ENCODE assay signal across 10 mouse cellular contexts in genomic region chr17:48097743-48098527, GRCm38 (mm10). TPM values are rescaled to one million over a fixed set of nuclear protein-coding genes. Genes with fewer than 3 reads are reported as not detected.
DNase-seq lines count a peak whose midpoint lies in the region; ATAC-seq lines count a peak whose summit lies in the region.
"Had no signal": no experiment of that assay in that cellular context is flagged by ENCODE, and none has a peak within 500 bp of the region (broad histone marks: within the 10 kb centered on the region; RNA-seq: fewer than 3 reads in every experiment).

No protein-coding gene starts in this region.

- peaks cover 4% of the 10 kb centered on the region; the same call in 1 of the 2 replicates for H3K9me3 ChIP-seq in kidney, embryonic 15.5 days (replicated peaks)
- H3K9me3 ChIP-seq in embryonic facial prominence, embryonic 11.5 days (replicated peaks; ENCODE audit: control insufficient read depth, low read length) = no peaks in the 10 kb centered on the region
- no peaks in the 10 kb centered on the region for H3K9me3 ChIP-seq in neural tube, embryonic 12.5 days

- DNase-seq in kidney, postnatal 36 days = no peak
- peak; percentile 52 for DNase-seq in embryonic facial prominence, embryonic 11.5 days (ENCODE audit: low spot score)
- DNase-seq in kidney, postnatal 4 days = peak; percentile 24 to 54
- no peak for DNase-seq in T-cell, adult 2 months (ENCODE audit: low spot score)
- no peak for DNase-seq in c-Kit-positive CD71-positive TER-119-positive erythroid progenitor cells, embryonic 14.5 days (ENCODE audit: low spot score)
- DNase-seq in cerebellum, adult 11-12 months = no peak

- 0 out of 2 replicates have a peak overlapping the region, but pooled peaks have one; percentile 9 for H3K27ac ChIP-seq in kidney, embryonic 15.5 days
- peak overlapping the region; percentile 62 for H3K27ac ChIP-seq in embryonic facial prominence, embryonic 11.5 days (replicated peaks; ENCODE audit: low read depth, low read length)
- no peak overlapping the region for H3K27ac ChIP-seq in neural tube, embryonic 12.5 days

- peak; percentile 57 for ATAC-seq in kidney, embryonic 15.5 days (replicated peaks; ENCODE audit: low FRiP score)
- ATAC-seq in embryonic facial prominence, embryonic 11.5 days (replicated peaks; ENCODE audit: insufficient number of reproducible peaks, low FRiP score, low TSS enrichment, low read depth) = 0 out of 2 replicates have a peak, but pooled peaks have one; percentile 10
- ATAC-seq in neural tube, embryonic 12.5 days (ENCODE audit: low FRiP score, low read depth) = no peak

- no peaks in the 10 kb centered on the region for H3K36me3 ChIP-seq in kidney, embryonic 15.5 days
- H3K36me3 ChIP-seq in embryonic facial prominence, embryonic 11.5 days (replicated peaks; ENCODE audit: control insufficient read depth, insufficient read depth, low read depth, low read length) = no peaks in the 10 kb centered on the region
- no peaks in the 10 kb centered on the region for H3K36me3 ChIP-seq in neural tube, embryonic 12.5 days

- peaks cover 67% of the 10 kb centered on the region for H3K27me3 ChIP-seq in kidney, embryonic 15.5 days
- peaks cover 25% of the 10 kb centered on the region for H3K27me3 ChIP-seq in embryonic facial prominence, embryonic 11.5 days (ENCODE audit: control insufficient read depth, insufficient read depth, low read length)
- peaks cover 51% of the 10 kb centered on the region for H3K27me3 ChIP-seq in neural tube, embryonic 12.5 days (replicated peaks)

- under 1% methylated on average over 41 of the region's 43 CpGs for WGBS in kidney, embryonic 15.5 days
- WGBS in embryonic facial prominence, embryonic 11.5 days = under 1% methylated on average over 30 of the region's 43 CpGs
- WGBS in neural tube, embryonic 12.5 days = under 1% methylated on average over 43 of the region's 43 CpGs

- H3K4me3 ChIP-seq in kidney, embryonic 15.5 days (replicated peaks) = peak overlapping the region; percentile 33
- peak overlapping the region; percentile 29 for H3K4me3 ChIP-seq in embryonic facial prominence, embryonic 11.5 days (ENCODE audit: low read depth, low read length)
- H3K4me3 ChIP-seq in neural tube, embryonic 12.5 days = peak overlapping the region; percentile 29

- H3K4me2 ChIP-seq in kidney, embryonic 15.5 days = peak overlapping the region; percentile 67
- H3K4me2 ChIP-seq in embryonic facial prominence, embryonic 11.5 days (ENCODE audit: low read depth, low read length) = peak overlapping the region; percentile 75
- peak overlapping the region; percentile 65 for H3K4me2 ChIP-seq in neural tube, embryonic 12.5 days (replicated peaks)

- H3K9ac ChIP-seq in kidney, embryonic 15.5 days = no peak overlapping the region
- peak overlapping the region; percentile 46 for H3K9ac ChIP-seq in embryonic facial prominence, embryonic 11.5 days (replicated peaks; ENCODE audit: low read length)
- peak overlapping the region; percentile 21; the same call in 1 of the 2 replicates for H3K9ac ChIP-seq in neural tube, embryonic 12.5 days

- H3K4me1 ChIP-seq in kidney, embryonic 15.5 days = peaks cover 61% of the 10 kb centered on the region
- H3K4me1 ChIP-seq in embryonic facial prominence, embryonic 11.5 days (ENCODE audit: control insufficient read depth, insufficient read depth, low read length) = peaks cover 29% of the 10 kb centered on the region
- H3K4me1 ChIP-seq in neural tube, embryonic 12.5 days = peaks cover 54% of the 10 kb centered on the region

RNA-seq across cellular contexts. Expression of gene 1700067P10Rik, which starts 8.8 kb away (rescaled TPM):
- not detected in 2 replicates for polyA plus RNA-seq in kidney, embryonic 15.5 days (2015; fragmentation: Nextera tagmentation; extraction: Ambion mirVana)
- polyA plus RNA-seq in embryonic facial prominence, embryonic 11.5 days (2014; fragmentation: Nextera tagmentation; extraction: Ambion mirVana) = not detected in 2 replicates
- 0.18 TPM in 1 of 2 replicates, not detected in the other for polyA plus RNA-seq in neural tube, embryonic 12.5 days (2016; fragmentation: Nextera tagmentation; extraction: Ambion mirVana)

RNA-seq across cellular contexts. Expression of gene 9830107B12Rik, which starts 48.1 kb away (rescaled TPM):
- polyA plus RNA-seq in kidney, embryonic 15.5 days (2015; fragmentation: Nextera tagmentation; extraction: Ambion mirVana) = not detected in 2 replicates
- polyA plus RNA-seq in embryonic facial prominence, embryonic 11.5 days (2014; fragmentation: Nextera tagmentation; extraction: Ambion mirVana) = not detected in 2 replicates
- polyA plus RNA-seq in neural tube, embryonic 12.5 days (2016; fragmentation: Nextera tagmentation; extraction: Ambion mirVana) = not detected in 2 replicates
- polyA plus RNA-seq: gonadal fat pad, adult 2 months; testis, adult 2 months had no signal

RNA-seq across cellular contexts. Expression of gene 1700122O11Rik, which starts 59.8 kb away (rescaled TPM):
- not detected in 2 replicates for polyA plus RNA-seq in kidney, embryonic 15.5 days (2015; fragmentation: Nextera tagmentation; extraction: Ambion mirVana)
- not detected in 2 replicates for polyA plus RNA-seq in embryonic facial prominence, embryonic 11.5 days (2014; fragmentation: Nextera tagmentation; extraction: Ambion mirVana)
- polyA plus RNA-seq in neural tube, embryonic 12.5 days (2016; fragmentation: Nextera tagmentation; extraction: Ambion mirVana) = not detected in 2 replicates
- polyA plus RNA-seq: gonadal fat pad, adult 2 months had no signal

Comparison
In these comparisons a context has a peak if more than half of its experiments do, and no peak if none do; other contexts are left out.
1. DNase-seq: peak in embryonic facial prominence, embryonic 11.5 days (single experiment) and kidney, postnatal 4 days (2 of 2); none in kidney, postnatal 36 days (0 of 2), T-cell, adult 2 months (single experiment), c-Kit-positive CD71-positive TER-119-positive erythroid progenitor cells, embryonic 14.5 days (single experiment) and cerebellum, adult 11-12 months (single experiment).
2. Peak in every context shown above with its lines, with median percentiles within 50 percentile points of each other: H3K4me2 ChIP-seq and H3K4me3 ChIP-seq.